Mouse (Mus musculus) 3134 (cell line): ENCODE data around the gene Pgghg.

Experiments
- DNase-seq: peaks from one replicate; pipeline ENCODE4 v3.0.0-alpha.2; 2011; ENCODE audit warnings: low spot score; ENCODE audit not compliant: insufficient read length; ENCODE audit errors: extremely low read depth

Pgghg gene

GRCm38 (mm10) chr7:140941222-140942051 is at the start of gene Pgghg:
Gene Pgghg, plus strand, starts transcription at chr7:140941391.
- peak; percentile 96 for DNase-seq

- no peak for DNase-seq
Measured at GRCm38 (mm10) chr7:140894031-140894430, 47.2 kb upstream of the Pgghg start.

GRCm38 (mm10) chr7:140894611-140895010 is 46.6 kb upstream of the Pgghg start:
- no peak for DNase-seq

GRCm38 (mm10) chr7:140897863-140898262 is 43.3 kb upstream of the Pgghg start:
- no peak for DNase-seq

GRCm38 (mm10) chr7:140899121-140899520 is 42.1 kb upstream of the Pgghg start:
- DNase-seq = no peak

GRCm38 (mm10) chr7:140900220-140900619 is 41.0 kb upstream of the Pgghg start, which contains the start of gene Cox8b:
Gene Cox8b, minus strand, starts transcription at chr7:140900446.
- no peak for DNase-seq

- DNase-seq = no peak
Measured at GRCm38 (mm10) chr7:140902036-140902875, 38.9 kb upstream of the Pgghg start.

GRCm38 (mm10) chr7:140903212-140903611 is 38.0 kb upstream of the Pgghg start:
- peak; percentile 38 for DNase-seq

GRCm38 (mm10) chr7:140905642-140906081 is 35.5 kb upstream of the Pgghg start:
- no peak for DNase-seq

GRCm38 (mm10) chr7:140907131-140907530 is 34.1 kb upstream of the Pgghg start:
- no peak for DNase-seq

GRCm38 (mm10) chr7:140907697-140908096 is 33.5 kb upstream of the Pgghg start:
- DNase-seq = no peak

- no peak for DNase-seq
Measured at GRCm38 (mm10) chr7:140908181-140908580, 33.0 kb upstream of the Pgghg start.

GRCm38 (mm10) chr7:140908634-140909107 is 32.5 kb upstream of the Pgghg start:
- peak; percentile 48 for DNase-seq

- no peak for DNase-seq
Measured at GRCm38 (mm10) chr7:140912293-140912692, 28.9 kb upstream of the Pgghg start.

- no peak for DNase-seq
Measured at GRCm38 (mm10) chr7:140912846-140913482, 28.2 kb upstream of the Pgghg start.

- no peak for DNase-seq
Measured at GRCm38 (mm10) chr7:140914031-140914690, 27.0 kb upstream of the Pgghg start.

- DNase-seq = no peak
Measured at GRCm38 (mm10) chr7:140919911-140920310, 21.3 kb upstream of the Pgghg start.

GRCm38 (mm10) chr7:140920418-140921029 is 20.7 kb upstream of the Pgghg start, which contains the start of gene Nlrp6:
Gene Nlrp6, plus strand, starts transcription at chr7:140920902.
- no peak for DNase-seq

GRCm38 (mm10) chr7:140921225-140921975 is 19.8 kb upstream of the Pgghg start:
- no peak for DNase-seq
